Mouse (Mus musculus) midbrain, embryonic 11.5 days (tissue): ENCODE measurements at regions not wholly inside any gene's neighbourhood (a gene's known extent, or its start where the extent isn't known, plus 50 kb on each side); places are given as distances from the start of the nearest gene placed in this dataset.
A peak's percentile ranks its signal among the peaks of the same experiment; 100 is the strongest.

Experiments used
- ATAC-seq: fragments of 200-750 bp; cut with Nextera tagmentation; 2 replicates; pipeline ENCODE4 v1.8.0; 2017; ENCODE audit warnings: moderate TSS enrichment, moderate library complexity; ENCODE audit not compliant: low FRiP score
- DNase-seq: peaks from one replicate; pipeline ENCODE4 v3.0.0; 2015; ENCODE audit warnings: low spot score; ENCODE audit errors: missing footprints
- H3K27ac ChIP-seq: fragments of 300-500 bp; sonication (generic); 2 replicates; pipeline ENCODE4 v1.5.1; 2014; ENCODE audit warnings: low read depth, low read length
- H3K27me3 ChIP-seq: fragments of 300-500 bp; sonication (generic); 2 replicates; pipeline ENCODE4 v1.6.1; 2014; ENCODE audit warnings: mild to moderate bottlenecking, low read length, moderate library complexity, mixed read lengths; ENCODE audit not compliant: control insufficient read depth, insufficient read depth
- H3K36me3 ChIP-seq: fragments of 300-500 bp; sonication (generic); 2 replicates; pipeline ENCODE4 v1.6.1; 2014; ENCODE audit warnings: mild to moderate bottlenecking, low read length, moderate library complexity, mixed read lengths; ENCODE audit not compliant: control insufficient read depth, insufficient read depth
- H3K4me1 ChIP-seq: fragments of 300-500 bp; sonication (generic); 2 replicates; pipeline ENCODE4 v1.6.1; 2014; ENCODE audit warnings: low read length; ENCODE audit not compliant: control insufficient read depth, insufficient read depth
- H3K4me2 ChIP-seq: fragments of 300-500 bp; sonication (generic); 2 replicates; pipeline ENCODE4 v1.6.1; 2014; ENCODE audit warnings: mild to moderate bottlenecking, moderate library complexity
- H3K4me3 ChIP-seq: fragments of 300-500 bp; sonication (generic); 2 replicates; pipeline ENCODE4 v1.5.1; 2014; ENCODE audit warnings: low read depth, low read length
- H3K9ac ChIP-seq: fragments of 300-500 bp; sonication (generic); 2 replicates; pipeline ENCODE4 v1.6.1; 2014; ENCODE audit warnings: low read length
- H3K9me3 ChIP-seq: fragments of 300-500 bp; sonication (generic); 2 replicates; pipeline ENCODE4 v1.6.1; 2016; ENCODE audit warnings: low read length; ENCODE audit not compliant: control insufficient read depth
- WGBS: fragments of 180-500 bp; shearing (Covaris S2); extraction: QIAGEN DNeasy Blood & Tissue Kit; methylation state at CpG from one replicate; pipeline ENCODE4 v1.1.7; 2014; 5-methylcytosine and 5-hydroxymethylcytosine counted together

DNA sequence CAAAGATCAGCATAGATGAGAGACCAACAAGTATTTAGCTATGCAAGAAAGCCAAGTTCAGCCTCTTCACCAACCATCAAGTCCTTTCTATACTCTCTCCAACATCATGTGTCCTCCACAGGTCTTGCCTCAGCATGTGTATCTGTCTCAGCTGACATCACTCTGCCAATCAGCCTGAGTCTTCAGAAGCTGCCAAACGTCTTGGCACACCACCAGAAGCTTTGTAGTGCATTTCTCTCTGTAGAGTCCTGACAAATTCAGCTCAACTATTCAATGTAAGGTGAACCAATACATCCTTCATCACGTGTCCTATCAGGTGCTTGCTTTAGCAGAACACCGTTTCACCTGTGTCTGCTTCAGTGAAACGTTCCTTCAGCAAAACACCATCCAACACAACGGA is 462.4 kb upstream of the Kazn start:
- H3K4me1 ChIP-seq = no peaks in the 10 kb centered on the region
- no peaks in the 10 kb centered on the region; the same call in 1 of the 2 replicates for H3K9me3 ChIP-seq
- no peak overlapping the region for H3K4me3 ChIP-seq
- H3K27ac ChIP-seq = no peak overlapping the region
- DNase-seq (no peak), ATAC-seq (no peak)
- H3K9ac ChIP-seq = no peak overlapping the region
- no peaks in the 10 kb centered on the region; the same call in 1 of the 2 replicates for H3K27me3 ChIP-seq
- WGBS = 86% methylated on average over 5 of the region's 5 CpGs
- no peak overlapping the region for H3K4me2 ChIP-seq
- H3K36me3 ChIP-seq = no peaks in the 10 kb centered on the region

DNA sequence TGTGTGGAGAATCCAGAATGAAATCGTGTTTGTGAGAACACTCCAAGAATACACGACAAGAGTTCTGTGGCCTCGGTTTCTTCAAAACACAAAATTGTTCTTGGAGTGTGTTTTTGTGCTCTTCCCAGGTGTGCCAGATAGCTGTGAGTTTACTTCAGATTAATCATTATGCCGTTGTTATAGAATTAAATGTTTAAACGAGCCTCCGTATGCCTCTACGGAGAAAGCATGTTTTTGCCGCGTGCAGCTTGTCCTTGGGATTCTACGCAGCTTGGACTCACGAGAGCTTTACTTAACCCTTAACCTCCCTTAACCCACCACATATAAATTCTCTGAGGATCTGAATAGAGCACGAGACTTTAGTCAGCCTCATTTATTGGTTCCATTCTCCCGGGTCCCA is 455.7 kb upstream of the Kazn start:
- ATAC-seq (no peak), DNase-seq (peak; percentile 72)
- no peak overlapping the region for H3K4me2 ChIP-seq
- 64% methylated on average over 13 of the region's 13 CpGs for WGBS
- H3K4me1 ChIP-seq = no peaks in the 10 kb centered on the region
- H3K9ac ChIP-seq = no peak overlapping the region
- no peak overlapping the region for H3K4me3 ChIP-seq
- no peaks in the 10 kb centered on the region; the same call in 1 of the 2 replicates for H3K27me3 ChIP-seq
- no peaks in the 10 kb centered on the region for H3K36me3 ChIP-seq
- no peaks in the 10 kb centered on the region for H3K9me3 ChIP-seq
- no peak overlapping the region for H3K27ac ChIP-seq

DNA sequence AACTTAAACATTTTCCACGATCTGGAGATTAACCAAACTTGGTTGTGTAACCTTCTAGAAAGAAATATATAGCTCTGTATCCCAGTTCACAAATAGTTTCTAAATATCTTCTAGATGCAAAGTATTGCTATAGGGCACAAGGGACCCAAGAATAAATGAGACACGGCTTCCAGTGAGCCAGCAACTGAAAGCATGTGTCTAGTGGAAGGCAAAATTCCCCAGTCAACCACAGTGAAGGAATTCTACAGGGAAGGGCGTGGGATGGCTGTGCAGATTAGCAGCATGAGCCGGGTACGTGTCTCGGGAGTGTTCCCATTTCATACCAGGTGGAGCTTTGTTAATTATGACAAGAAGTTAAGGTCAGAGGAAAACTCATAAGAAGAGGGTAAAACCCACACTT is 449.0 kb upstream of the Kazn start:
- Histone ChIP-seq H3K4me2 (no peak overlapping the region), H3K36me3 (no peaks in the 10 kb centered on the region), H3K9ac (no peak overlapping the region), H3K9me3 (no peaks in the 10 kb centered on the region), H3K27me3 (no peaks in the 10 kb centered on the region), H3K4me3 (no peak overlapping the region), H3K4me1 (no peaks in the 10 kb centered on the region), H3K27ac (no peak overlapping the region)
- WGBS = 93% methylated on average over 6 of the region's 6 CpGs
- no peak for ATAC-seq
- no peak for DNase-seq

DNA sequence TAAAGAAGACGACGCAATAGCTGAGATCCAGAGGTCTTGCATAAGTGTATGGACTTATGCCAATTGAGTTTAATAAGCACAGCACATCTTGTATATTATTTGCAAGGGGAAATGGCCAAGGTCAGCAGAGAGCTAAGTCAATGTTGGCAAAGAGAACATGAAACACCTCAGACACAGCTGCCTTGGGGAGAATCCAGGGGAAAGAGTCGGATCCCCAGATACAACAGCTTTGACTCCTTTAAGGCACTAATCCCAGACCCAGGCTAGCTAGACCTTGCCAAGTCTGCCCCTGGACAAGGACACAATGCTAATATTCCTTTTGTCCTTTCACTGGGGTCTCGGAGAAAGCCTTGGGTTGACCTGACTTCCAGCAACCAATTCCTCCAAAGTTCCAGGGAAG is 438.2 kb upstream of the Kazn start:
- Histone ChIP-seq H3K4me3 (no peak overlapping the region), H3K9me3 (no peaks in the 10 kb centered on the region), H3K9ac (no peak overlapping the region), H3K27ac (no peak overlapping the region), H3K36me3 (no peaks in the 10 kb centered on the region), H3K4me1 (no peaks in the 10 kb centered on the region), H3K27me3 (no peaks in the 10 kb centered on the region), H3K4me2 (no peak overlapping the region)
- 87% methylated on average over 4 of the region's 4 CpGs for WGBS
- DNase-seq (no peak), ATAC-seq (no peak)

DNA sequence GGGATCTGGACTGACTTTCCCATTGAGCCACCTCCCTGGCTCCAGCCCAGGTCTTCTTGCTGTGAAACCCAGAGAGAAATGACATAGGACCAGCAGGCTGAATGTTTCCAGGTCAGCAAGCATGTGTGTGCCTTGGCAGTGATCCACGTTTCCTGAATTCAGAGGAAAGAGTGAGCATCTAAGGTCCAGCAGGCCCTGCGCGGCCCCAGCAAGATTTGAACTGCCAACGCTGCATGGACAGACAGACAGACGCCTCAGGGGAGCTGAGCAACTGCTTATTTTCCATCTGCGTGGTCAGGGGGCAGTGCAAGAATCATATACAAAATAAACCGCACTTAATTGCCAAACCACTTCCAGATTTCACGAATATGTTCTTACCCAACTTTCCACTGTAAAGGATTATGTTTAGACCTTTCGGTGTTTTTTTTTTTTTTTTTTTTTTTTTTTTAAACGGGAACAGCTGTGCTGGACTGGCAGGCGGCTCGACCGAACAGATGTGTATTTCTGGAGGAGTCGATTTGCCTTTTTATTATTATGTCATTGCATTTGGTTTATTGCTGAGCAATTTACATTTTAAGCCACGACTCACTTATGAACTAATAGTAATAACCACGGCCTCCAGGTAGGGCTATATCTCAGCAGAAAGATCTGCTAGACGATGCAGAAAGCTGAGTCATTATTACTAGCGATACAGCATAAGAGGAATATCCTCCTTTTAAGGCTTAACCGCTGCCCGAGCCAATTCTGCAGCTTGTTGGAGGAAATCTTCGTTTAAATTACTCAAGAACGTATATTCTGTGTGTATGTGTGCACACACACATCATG is 435.7 kb upstream of the Kazn start:
- Histone ChIP-seq H3K4me1 (no peaks in the 10 kb centered on the region), H3K4me3 (no peak overlapping the region), H3K9ac (no peak overlapping the region), H3K9me3 (no peaks in the 10 kb centered on the region), H3K27me3 (no peaks in the 10 kb centered on the region), H3K27ac (no peak overlapping the region), H3K4me2 (no peak overlapping the region), H3K36me3 (no peaks in the 10 kb centered on the region)
- peak; percentile 86 for DNase-seq
- no peak for ATAC-seq
- 80% methylated on average over 22 of the region's 22 CpGs for WGBS

DNA sequence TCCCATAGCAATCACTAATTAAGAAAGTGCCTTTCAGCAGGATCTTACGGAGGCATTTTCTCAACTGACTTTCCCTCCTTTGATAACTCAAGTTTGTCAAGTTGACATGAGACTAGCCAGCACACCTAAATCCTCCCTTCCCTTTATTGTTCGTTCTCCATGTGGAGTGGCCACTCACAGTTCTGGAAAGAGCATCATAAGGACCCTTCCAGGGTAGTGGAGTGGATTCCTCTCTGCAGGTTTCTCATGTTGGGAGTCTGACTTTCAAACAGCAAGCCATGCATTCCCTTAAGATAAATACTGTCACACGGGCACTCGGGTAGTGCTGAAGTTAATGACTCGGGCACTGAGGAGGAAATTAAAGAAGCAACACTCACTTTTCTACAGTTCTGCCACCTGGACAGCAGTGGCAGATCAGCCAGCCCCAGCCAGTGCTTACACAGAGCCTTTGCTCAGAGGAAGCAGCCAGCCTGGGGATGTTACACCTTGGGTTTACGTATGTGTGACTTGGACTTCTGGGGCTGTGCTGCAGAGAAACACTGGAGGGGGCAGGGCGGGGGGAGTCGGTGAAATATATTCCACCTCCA is 432.8 kb upstream of the Kazn start:
- Histone ChIP-seq H3K27ac (no peak overlapping the region), H3K4me3 (no peak overlapping the region), H3K4me2 (no peak overlapping the region), H3K9me3 (no peaks in the 10 kb centered on the region), H3K36me3 (no peaks in the 10 kb centered on the region), H3K27me3 (no peaks in the 10 kb centered on the region), H3K9ac (no peak overlapping the region), H3K4me1 (no peaks in the 10 kb centered on the region)
- WGBS = 82% methylated on average over 8 of the region's 8 CpGs
- ATAC-seq = no peak
- no peak for DNase-seq

DNA sequence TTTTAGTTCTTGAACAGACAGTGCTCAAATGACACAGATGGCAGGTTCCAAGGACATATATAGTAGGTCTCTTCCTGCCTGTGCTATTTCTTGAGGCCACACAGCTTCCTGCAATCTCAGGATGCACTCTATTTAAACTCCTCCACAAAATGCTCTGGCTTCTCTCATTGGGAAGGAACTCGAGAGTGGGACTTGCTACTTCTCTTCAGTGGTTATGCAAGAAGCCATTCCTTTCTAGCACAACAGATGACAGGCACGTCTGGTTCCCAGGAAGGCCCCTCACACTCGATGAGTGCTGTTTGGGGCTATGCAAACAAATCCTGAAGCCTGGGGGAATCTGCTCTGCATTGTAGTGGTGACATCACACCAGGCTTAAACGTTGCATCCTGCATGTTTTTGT is 425.6 kb upstream of the Kazn start:
- DNase-seq = no peak
- Histone ChIP-seq H3K9ac (no peak overlapping the region), H3K4me1 (no peaks in the 10 kb centered on the region), H3K27ac (no peak overlapping the region), H3K36me3 (no peaks in the 10 kb centered on the region), H3K4me3 (no peak overlapping the region), H3K4me2 (no peak overlapping the region), H3K9me3 (no peaks in the 10 kb centered on the region), H3K27me3 (no peaks in the 10 kb centered on the region)
- 83% methylated on average over 4 of the region's 4 CpGs for WGBS
- ATAC-seq = no peak

DNA sequence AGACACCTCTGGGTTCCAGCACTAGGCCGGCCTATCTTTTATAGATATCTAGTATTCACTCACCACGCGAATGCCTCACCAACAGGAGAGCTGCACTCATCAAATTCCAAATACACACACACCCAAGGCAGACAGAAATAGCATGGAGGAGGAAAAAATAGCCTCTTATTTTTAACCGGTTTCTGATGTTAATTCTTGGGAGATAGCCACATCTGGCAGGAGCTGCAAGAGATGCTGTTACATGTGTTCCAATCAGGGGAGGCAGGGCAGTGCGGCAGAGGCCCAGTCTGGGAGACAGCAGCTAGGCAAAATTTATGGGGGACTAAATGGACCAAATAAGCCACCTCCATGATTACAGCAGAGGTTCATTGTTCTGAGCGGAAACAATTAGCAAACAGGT is 419.0 kb upstream of the Kazn start:
- Histone ChIP-seq H3K4me2 (no peak overlapping the region), H3K9ac (no peak overlapping the region), H3K36me3 (no peaks in the 10 kb centered on the region), H3K4me1 (no peaks in the 10 kb centered on the region), H3K27ac (no peak overlapping the region), H3K4me3 (no peak overlapping the region), H3K27me3 (no peaks in the 10 kb centered on the region), H3K9me3 (no peaks in the 10 kb centered on the region)
- WGBS = 85% methylated on average over 6 of the region's 6 CpGs
- ATAC-seq (no peak), DNase-seq (no peak)

DNA sequence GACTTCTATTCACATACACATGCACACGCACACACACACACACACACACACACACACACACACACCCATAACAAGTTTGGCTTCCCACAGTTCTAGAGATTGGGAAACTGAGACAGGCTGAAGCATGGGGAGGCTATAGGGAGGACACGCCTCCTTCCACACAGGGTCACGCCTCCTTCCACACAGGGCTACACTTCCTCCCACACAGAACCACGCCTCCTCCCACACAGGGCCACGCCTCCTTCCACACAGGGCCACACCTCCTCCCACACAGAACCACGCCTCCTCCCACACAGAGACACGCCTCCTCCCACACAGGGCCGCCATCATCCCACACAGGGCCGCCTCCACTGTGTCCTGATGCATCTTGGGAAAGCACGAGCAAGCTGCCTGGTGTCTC is 401.9 kb upstream of the Kazn start:
- ATAC-seq (peak; percentile 53; the same call in 1 of the 2 replicates), DNase-seq (no peak)
- no peaks in the 10 kb centered on the region for H3K9me3 ChIP-seq
- no peaks in the 10 kb centered on the region for H3K27me3 ChIP-seq
- no peak overlapping the region for H3K9ac ChIP-seq
- no peak overlapping the region for H3K4me3 ChIP-seq
- H3K4me1 ChIP-seq = peaks cover 6% of the 10 kb centered on the region
- no peak overlapping the region for H3K27ac ChIP-seq
- H3K36me3 ChIP-seq = no peaks in the 10 kb centered on the region
- 89% methylated on average over 10 of the region's 10 CpGs for WGBS
- no peak overlapping the region for H3K4me2 ChIP-seq
